Mouse (Mus musculus) heart, adult 8-10 months (tissue): ENCODE measurements at regions not wholly inside any gene's neighbourhood (a gene's known extent, or its start where the extent isn't known, plus 50 kb on each side); places are given as distances from the start of the nearest gene placed in this dataset.

ENCODE experiments used
- DNase-seq: peaks from one replicate; pipeline ENCODE4 v3.0.0; 2022; ENCODE audit warnings: low spot score

GRCm38 (mm10) chr2:148279200-148279599, 115.9 kb upstream of the Sstr4 start:
- no peak for DNase-seq

DNA sequence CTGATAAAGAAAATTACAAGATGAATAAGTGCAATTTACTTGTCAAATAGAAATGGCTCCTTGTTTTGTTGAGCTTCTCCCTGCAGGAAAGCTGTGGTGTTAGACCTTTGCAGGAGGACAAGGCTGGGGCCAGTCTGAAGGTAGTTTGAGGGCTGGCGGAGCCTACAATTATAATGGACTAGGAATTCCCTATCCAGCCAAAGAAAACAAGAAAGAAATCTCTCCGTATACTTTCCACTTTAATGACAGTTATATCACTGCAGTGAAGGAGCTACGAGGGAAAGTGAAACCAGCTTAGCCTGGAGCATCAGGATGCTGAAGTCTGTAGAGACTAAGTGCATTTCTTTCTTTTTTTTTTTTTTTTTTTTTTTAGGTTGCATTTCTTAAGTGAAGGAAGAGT, 104.8 kb upstream of the Sstr4 start:
- peak; percentile 13 for DNase-seq

- DNase-seq = no peak
These were observed 102.7 kb upstream of the Sstr4 start for GRCm38 (mm10) chr2:148292442-148292841.

- peak; percentile 15 for DNase-seq
These were observed 102.2 kb upstream of the Sstr4 start for GRCm38 (mm10) chr2:148292895-148293294.

DNA sequence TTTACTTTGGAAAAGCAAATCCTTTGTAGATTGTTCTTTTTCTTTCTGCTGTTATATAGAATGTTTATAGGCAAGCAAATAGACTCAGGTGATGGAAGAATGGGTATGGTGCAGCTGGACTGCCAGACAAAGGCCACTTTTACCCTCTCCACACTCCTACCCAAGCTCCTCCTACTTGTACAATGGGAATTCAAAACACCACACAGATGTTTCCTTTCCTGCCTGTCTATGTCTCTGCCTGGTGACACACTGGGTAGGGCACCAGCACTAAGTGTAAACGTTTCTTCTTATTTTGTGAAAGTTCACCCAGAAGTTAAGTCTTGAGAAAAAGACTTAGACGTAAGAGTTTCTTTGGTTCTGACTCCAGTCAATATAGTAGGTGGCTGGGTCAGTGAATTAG, 94.3 kb upstream of the Sstr4 start:
- no peak for DNase-seq

DNA sequence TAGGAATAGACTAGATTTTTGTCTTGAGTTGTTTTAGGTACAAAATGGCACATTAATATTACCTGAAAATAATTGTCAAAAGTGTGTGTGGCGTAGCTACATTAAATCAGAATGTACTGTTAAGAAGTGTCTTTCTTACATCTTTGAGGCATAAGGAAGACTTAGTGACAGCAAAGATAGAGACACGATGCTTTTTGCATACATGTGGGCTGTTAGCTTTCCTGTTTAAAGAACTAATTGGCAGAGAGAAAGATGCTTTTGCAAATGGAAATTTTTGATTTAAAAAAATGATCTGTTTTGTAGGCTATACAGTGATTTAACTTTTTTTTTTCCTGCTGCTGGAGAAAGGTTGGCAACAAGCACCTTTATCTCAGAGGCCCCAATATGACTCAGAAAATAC, 82.9 kb upstream of the Sstr4 start:
- DNase-seq = no peak

GRCm38 (mm10) chr2:148320896-148321295, 74.2 kb upstream of the Sstr4 start:
- DNase-seq = no peak

DNA sequence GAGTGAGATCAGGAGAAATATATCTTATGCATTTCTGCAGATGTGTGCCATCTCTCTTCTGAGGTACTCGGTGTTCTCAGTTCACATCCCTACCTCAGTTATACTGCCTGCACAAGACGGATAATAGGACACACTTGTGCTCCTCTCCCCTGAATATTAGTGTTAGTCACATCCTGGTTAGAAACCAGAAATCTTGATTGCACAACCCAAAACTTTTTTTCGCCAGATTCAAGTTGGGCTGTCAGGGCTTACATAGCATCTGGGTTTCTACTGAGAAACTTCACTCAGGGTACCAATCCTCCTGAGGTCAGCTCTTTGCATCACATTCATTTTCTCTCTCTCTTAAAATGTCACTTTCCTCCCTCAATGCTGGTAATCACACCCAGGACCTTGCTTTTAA, 69.8 kb upstream of the Sstr4 start:
- DNase-seq = no peak

- DNase-seq = no peak
These were observed 69.2 kb upstream of the Sstr4 start for GRCm38 (mm10) chr2:148325854-148326387.

GRCm38 (mm10) chr2:148326414-148326813, 68.7 kb upstream of the Sstr4 start:
- no peak for DNase-seq

GRCm38 (mm10) chr2:148327552-148327951, 67.6 kb upstream of the Sstr4 start:
- no peak for DNase-seq

- DNase-seq = peak; percentile 31
These were observed 64.8 kb upstream of the Sstr4 start for GRCm38 (mm10) chr2:148330368-148330767.

- DNase-seq = no peak
These were observed 60.6 kb upstream of the Sstr4 start for GRCm38 (mm10) chr2:148334555-148334954.

DNA sequence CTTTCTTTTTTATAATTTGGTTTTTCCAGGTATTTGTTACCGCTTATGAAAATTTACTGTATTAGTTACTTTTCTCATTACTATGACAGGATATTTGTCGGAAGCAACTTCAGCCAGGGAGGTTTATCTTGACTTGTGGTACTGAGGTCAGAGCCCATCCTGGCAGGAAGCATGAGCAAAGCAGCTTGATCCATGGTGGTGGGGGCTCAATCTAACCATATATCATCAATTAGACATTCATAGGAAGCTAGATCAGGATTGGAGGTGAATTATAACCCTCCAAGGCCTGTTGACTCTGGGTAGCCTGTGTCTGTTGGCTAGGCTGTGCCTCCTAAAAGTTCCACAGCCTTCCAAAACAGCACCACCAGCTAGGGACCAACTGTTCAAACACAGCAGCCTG, 58.5 kb upstream of the Sstr4 start:
- DNase-seq = no peak

DNA sequence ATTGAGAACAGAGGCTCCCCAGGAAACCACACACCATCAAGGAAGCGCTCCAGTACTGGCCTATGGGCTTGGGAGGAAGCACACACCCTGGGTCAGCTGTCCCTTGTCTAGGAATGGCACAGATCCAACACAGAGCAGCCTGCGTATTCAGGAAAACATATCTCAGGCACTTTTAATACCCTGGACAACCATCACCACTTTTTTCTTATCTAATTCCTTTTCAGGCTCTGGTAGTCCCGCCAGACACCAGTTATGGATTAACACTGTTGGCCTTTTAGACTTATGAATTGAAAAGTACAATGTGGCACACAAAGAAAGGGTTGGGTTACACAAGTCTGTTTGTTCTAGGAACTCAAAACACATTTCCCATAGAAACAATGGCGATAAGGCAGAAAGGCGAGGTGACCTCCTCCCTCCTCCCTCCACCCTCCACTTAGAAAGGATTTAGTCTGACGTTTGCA, 56.8 kb upstream of the Sstr4 start:
- peak; percentile 83 for DNase-seq

- no peak for DNase-seq
These were observed 56.2 kb upstream of the Sstr4 start for GRCm38 (mm10) chr2:148338894-148339293.

DNA sequence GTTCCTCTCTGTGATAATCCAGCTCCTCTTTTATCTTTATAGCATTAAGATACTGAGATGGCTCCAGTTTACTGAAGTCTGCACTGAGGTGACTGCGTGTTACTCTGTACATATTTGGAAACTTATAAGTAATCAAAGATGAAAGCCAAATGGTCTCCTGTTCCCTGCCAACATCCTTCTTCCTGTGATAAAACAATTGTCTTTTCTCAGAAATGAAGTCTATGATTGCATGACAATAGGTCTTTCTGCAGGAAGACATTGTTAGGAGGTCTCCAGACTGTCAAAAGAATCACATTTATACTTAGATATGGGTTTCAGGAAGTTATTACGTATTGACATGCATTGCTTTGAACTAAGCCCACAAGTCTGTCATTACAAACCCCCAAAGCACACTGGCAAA, 51.0 kb upstream of the Sstr4 start:
- DNase-seq = no peak
